ENCODE assay signal across 22 mouse cellular contexts in genomic region chr2:155030831-155031230, GRCm38 (mm10). TPM values are rescaled to one million over a fixed set of nuclear protein-coding genes. Genes with fewer than 3 reads are reported as not detected.
DNase-seq lines count a peak whose midpoint lies in the region; ATAC-seq and TF ChIP-seq lines count a peak whose summit lies in the region.
"Had no signal": no experiment of that assay in that cellular context is flagged by ENCODE, and none has a peak within 500 bp of the region (broad histone marks: within the 10 kb centered on the region; RNA-seq: fewer than 3 reads in every experiment).

No protein-coding gene starts in this region.

- ATAC-seq in hindbrain, postnatal 0 days: no peak
- no peak for ATAC-seq in hindbrain, embryonic 14.5 days (ENCODE audit: low FRiP score)
- no peak for ATAC-seq in midbrain, postnatal 0 days (ENCODE audit: low FRiP score)
- ATAC-seq in midbrain, embryonic 13.5 days: no peak
- ATAC-seq: forebrain, embryonic 14.5 days; hindbrain, embryonic 16.5 days had no signal

- no peaks in the 10 kb centered on the region for H3K36me3 ChIP-seq in hindbrain, postnatal 0 days (ENCODE audit: insufficient read depth, low read length)
- no peaks in the 10 kb centered on the region for H3K36me3 ChIP-seq in hindbrain, embryonic 14.5 days (replicated peaks; ENCODE audit: control insufficient read depth, insufficient read depth)
- no peaks in the 10 kb centered on the region for H3K36me3 ChIP-seq in midbrain, postnatal 0 days (ENCODE audit: insufficient read depth, low read length)
- no peaks in the 10 kb centered on the region for H3K36me3 ChIP-seq in midbrain, embryonic 13.5 days
- H3K36me3 ChIP-seq: embryonic facial prominence, embryonic 15.5 days; forebrain, embryonic 10.5 days; heart, embryonic 13.5 days had no signal

- H3K27me3 ChIP-seq in hindbrain, postnatal 0 days (ENCODE audit: insufficient read depth, low read length): no peaks in the 10 kb centered on the region
- H3K27me3 ChIP-seq in hindbrain, embryonic 14.5 days (ENCODE audit: control insufficient read depth, insufficient read depth, low read length): no peaks in the 10 kb centered on the region
- H3K27me3 ChIP-seq in midbrain, postnatal 0 days (ENCODE audit: insufficient read depth, low read length): no peaks in the 10 kb centered on the region
- no peaks in the 10 kb centered on the region for H3K27me3 ChIP-seq in midbrain, embryonic 13.5 days
- H3K27me3 ChIP-seq: CH12.LX; embryonic facial prominence, embryonic 15.5 days had no signal

- TF ChIP-seq CTCF in hindbrain, postnatal 0 days (IDR thresholded peaks at IDR 0.05; ENCODE audit: low read depth): no peak
- TF ChIP-seq CTCF in midbrain, postnatal 0 days (IDR thresholded peaks at IDR 0.05): no peak

- peak; percentile 60 to 71 for DNase-seq in cerebellum, postnatal 10 days
- no peak for DNase-seq in cerebellum, adult 11-12 months
- DNase-seq in hindbrain, postnatal 0 days (ENCODE audit: low spot score): peak; percentile 15
- no peak for DNase-seq in hindbrain, embryonic 14.5 days (ENCODE audit: low spot score)
- peak; percentile 8 for DNase-seq in midbrain, postnatal 0 days (ENCODE audit: low spot score)
- DNase-seq in layer of hippocampus, adult 9-10 months (ENCODE audit: low spot score): no peak
- DNase-seq: adrenal gland, adult 2 months; cerebellum, adult 11 months; cerebellum, adult 9-10 months; embryo, embryonic 11 days; gastrocnemius, postnatal 36 days; heart, adult 11 months; heart, postnatal 36 days had no signal

- H3K4me2 ChIP-seq in hindbrain, postnatal 0 days (ENCODE audit: low read depth, low read length): no peak overlapping the region
- H3K4me2 ChIP-seq in hindbrain, embryonic 14.5 days (replicated peaks): no peak overlapping the region
- no peak overlapping the region for H3K4me2 ChIP-seq in midbrain, postnatal 0 days (ENCODE audit: low read depth, low read length, poor library complexity, severe bottlenecking)
- H3K4me2 ChIP-seq in midbrain, embryonic 13.5 days (replicated peaks): no peak overlapping the region
- H3K4me2 ChIP-seq: embryonic facial prominence, embryonic 15.5 days; heart, embryonic 13.5 days had no signal

- no peaks in the 10 kb centered on the region for H3K9me3 ChIP-seq in hindbrain, postnatal 0 days (ENCODE audit: low read length)
- H3K9me3 ChIP-seq in hindbrain, embryonic 14.5 days (ENCODE audit: control insufficient read depth, low read length): no peaks in the 10 kb centered on the region
- H3K9me3 ChIP-seq in midbrain, postnatal 0 days (ENCODE audit: low read length): no peaks in the 10 kb centered on the region
- H3K9me3 ChIP-seq in midbrain, embryonic 13.5 days: no peaks in the 10 kb centered on the region
- H3K9me3 ChIP-seq: embryonic facial prominence, embryonic 15.5 days; forebrain, embryonic 10.5 days; heart, embryonic 13.5 days had no signal

- WGBS in hindbrain, postnatal 0 days: 39% methylated on average over 7 of the region's 7 CpGs
- WGBS in hindbrain, embryonic 14.5 days: 68% methylated on average over 7 of the region's 7 CpGs
- WGBS in midbrain, postnatal 0 days: 83% methylated on average over 7 of the region's 7 CpGs
- WGBS in midbrain, embryonic 13.5 days: 90% methylated on average over 7 of the region's 7 CpGs

- no peak overlapping the region for H3K27ac ChIP-seq in hindbrain, postnatal 0 days
- H3K27ac ChIP-seq in hindbrain, embryonic 14.5 days: no peak overlapping the region
- no peak overlapping the region for H3K27ac ChIP-seq in midbrain, postnatal 0 days (ENCODE audit: low read depth, low read length)
- no peak overlapping the region for H3K27ac ChIP-seq in midbrain, embryonic 13.5 days
- H3K27ac ChIP-seq: embryonic facial prominence, embryonic 15.5 days; forebrain, embryonic 10.5 days; heart, embryonic 13.5 days had no signal

- H3K9ac ChIP-seq in hindbrain, postnatal 0 days (replicated peaks; ENCODE audit: low read length): no peak overlapping the region
- H3K9ac ChIP-seq in hindbrain, embryonic 14.5 days: no peak overlapping the region
- no peak overlapping the region for H3K9ac ChIP-seq in midbrain, postnatal 0 days (replicated peaks; ENCODE audit: low read length, poor library complexity, severe bottlenecking)
- H3K9ac ChIP-seq in midbrain, embryonic 13.5 days (replicated peaks): no peak overlapping the region
- H3K9ac ChIP-seq: embryonic facial prominence, embryonic 15.5 days; heart, embryonic 13.5 days had no signal

- H3K4me3 ChIP-seq in hindbrain, postnatal 0 days (ENCODE audit: low read length): no peak overlapping the region
- no peak overlapping the region for H3K4me3 ChIP-seq in hindbrain, embryonic 14.5 days (replicated peaks; ENCODE audit: low read length)
- H3K4me3 ChIP-seq in midbrain, postnatal 0 days (ENCODE audit: low read depth, low read length): no peak overlapping the region
- H3K4me3 ChIP-seq in midbrain, embryonic 13.5 days (replicated peaks): no peak overlapping the region
- H3K4me3 ChIP-seq: embryonic facial prominence, embryonic 15.5 days; erythroblast, embryonic 14.5 days; forebrain, embryonic 10.5 days; heart, embryonic 13.5 days had no signal

- H3K4me1 ChIP-seq in hindbrain, postnatal 0 days (ENCODE audit: insufficient read depth, low read length): no peaks in the 10 kb centered on the region
- no peaks in the 10 kb centered on the region for H3K4me1 ChIP-seq in hindbrain, embryonic 14.5 days (replicated peaks; ENCODE audit: control insufficient read depth, insufficient read depth, low read length)
- no peaks in the 10 kb centered on the region for H3K4me1 ChIP-seq in midbrain, postnatal 0 days (ENCODE audit: insufficient read depth, low read length)
- no peaks in the 10 kb centered on the region for H3K4me1 ChIP-seq in midbrain, embryonic 13.5 days (replicated peaks)

RNA-seq across cellular contexts. Expression of gene Gm14226, which starts 12.8 kb away (rescaled TPM):
- total RNA-seq in hindbrain, postnatal 0 days (2014; rRNA removed): 0.58 TPM in 1 of 2 replicates, not detected in the other
- polyA plus RNA-seq in hindbrain, postnatal 0 days (2015; fragmentation: Nextera tagmentation; extraction: Ambion mirVana): 0.08 and 0.14 TPM in 2 replicates
- polyA plus RNA-seq in hindbrain, embryonic 14.5 days (2014; fragmentation: Nextera tagmentation; extraction: Ambion mirVana): 0.10 TPM in 1 of 2 replicates, not detected in the other
- total RNA-seq in midbrain, postnatal 0 days (2014; rRNA removed): not detected in 2 replicates
- polyA plus RNA-seq in midbrain, postnatal 0 days (2015; fragmentation: Nextera tagmentation; extraction: Ambion mirVana): 0.06 and 0.07 TPM in 2 replicates
- 0.12 and 0.18 TPM in 2 replicates for polyA plus RNA-seq in midbrain, embryonic 13.5 days (2015; fragmentation: Nextera tagmentation; extraction: Ambion mirVana)
- total RNA-seq: CH12.LX; common myeloid progenitor, adult 5-6 weeks; gastrocnemius, postnatal 36 days had no signal
- polyA plus RNA-seq: erythroblast, embryonic 14.5 days; forebrain, embryonic 14.5 days had no signal

RNA-seq across cellular contexts. Expression of gene Ahcy, which starts 43.5 kb away (rescaled TPM):
- 62.3 and 68.0 TPM in 2 replicates for total RNA-seq in hindbrain, postnatal 0 days (2014; rRNA removed)
- polyA plus RNA-seq in hindbrain, postnatal 0 days (2015; fragmentation: Nextera tagmentation; extraction: Ambion mirVana): 29.6 and 31.1 TPM in 2 replicates
- 32.9 and 34.1 TPM in 2 replicates for polyA plus RNA-seq in hindbrain, embryonic 14.5 days (2014; fragmentation: Nextera tagmentation; extraction: Ambion mirVana)
- total RNA-seq in midbrain, postnatal 0 days (2014; rRNA removed): 54.3 and 61.4 TPM in 2 replicates
- 28.5 and 33.3 TPM in 2 replicates for polyA plus RNA-seq in midbrain, postnatal 0 days (2015; fragmentation: Nextera tagmentation; extraction: Ambion mirVana)
- 44.6 and 45.2 TPM in 2 replicates for polyA plus RNA-seq in midbrain, embryonic 13.5 days (2015; fragmentation: Nextera tagmentation; extraction: Ambion mirVana)

Comparison
In these comparisons a context has a peak if more than half of its experiments do, and no peak if none do; other contexts are left out.
1. DNase-seq: peak in cerebellum, postnatal 10 days (2 of 2), hindbrain, postnatal 0 days (single experiment) and midbrain, postnatal 0 days (single experiment); none in cerebellum, adult 11-12 months (single experiment), hindbrain, embryonic 14.5 days (single experiment) and layer of hippocampus, adult 9-10 months (single experiment).